Mouse (Mus musculus): ENCODE results near the gene Mast2.
A peak's percentile ranks its signal among the peaks of the same experiment; 100 is the strongest.

Gene Mast2

DNA sequence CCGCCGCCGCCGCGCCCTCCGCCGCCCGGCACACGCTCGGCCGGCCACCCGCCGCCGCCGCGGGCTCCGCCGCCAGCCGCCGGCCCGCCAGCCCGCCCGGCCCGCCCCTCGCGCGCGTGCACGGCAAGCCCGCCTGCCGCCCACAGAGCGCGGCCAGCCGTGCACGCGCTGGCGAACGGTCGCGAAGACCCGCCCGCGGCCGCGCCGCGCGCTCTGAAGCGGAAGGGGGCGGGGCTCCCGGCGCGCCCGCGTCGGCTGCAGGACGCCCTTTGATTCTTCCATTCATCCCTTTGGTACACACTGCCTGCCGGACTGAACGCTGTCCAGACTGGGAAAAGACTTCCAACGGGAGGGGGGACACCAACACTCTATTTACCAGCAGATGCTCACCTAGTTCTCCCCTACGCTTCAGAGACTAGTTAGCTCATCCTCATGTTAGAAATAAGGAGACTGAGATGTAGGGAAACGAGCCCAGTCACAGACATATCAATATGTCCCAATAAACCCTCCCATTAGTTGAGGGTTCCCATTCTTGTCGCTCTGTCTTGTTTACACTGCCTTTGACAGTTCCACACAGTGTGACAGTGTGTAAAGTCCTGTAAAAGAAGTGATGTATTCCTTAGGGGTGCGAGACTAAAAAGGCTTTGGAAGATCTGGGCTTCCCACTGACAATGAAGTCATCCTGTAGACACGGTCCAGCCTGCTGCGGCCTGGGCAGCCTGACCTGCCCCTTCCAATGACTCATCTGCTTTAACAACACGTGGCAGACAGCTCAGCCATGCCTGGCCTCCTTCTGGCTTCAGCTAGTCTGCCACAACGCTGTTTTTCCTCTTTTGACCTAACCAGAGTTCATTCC lies at the start of gene Mast2:
TSS of gene Mast2 (minus strand) at position 58 of the 856 bp plus-strand sequence.
- DNase-seq (ENCODE audit: extremely low read depth, low read depth, low spot score), result no peak

DNA sequence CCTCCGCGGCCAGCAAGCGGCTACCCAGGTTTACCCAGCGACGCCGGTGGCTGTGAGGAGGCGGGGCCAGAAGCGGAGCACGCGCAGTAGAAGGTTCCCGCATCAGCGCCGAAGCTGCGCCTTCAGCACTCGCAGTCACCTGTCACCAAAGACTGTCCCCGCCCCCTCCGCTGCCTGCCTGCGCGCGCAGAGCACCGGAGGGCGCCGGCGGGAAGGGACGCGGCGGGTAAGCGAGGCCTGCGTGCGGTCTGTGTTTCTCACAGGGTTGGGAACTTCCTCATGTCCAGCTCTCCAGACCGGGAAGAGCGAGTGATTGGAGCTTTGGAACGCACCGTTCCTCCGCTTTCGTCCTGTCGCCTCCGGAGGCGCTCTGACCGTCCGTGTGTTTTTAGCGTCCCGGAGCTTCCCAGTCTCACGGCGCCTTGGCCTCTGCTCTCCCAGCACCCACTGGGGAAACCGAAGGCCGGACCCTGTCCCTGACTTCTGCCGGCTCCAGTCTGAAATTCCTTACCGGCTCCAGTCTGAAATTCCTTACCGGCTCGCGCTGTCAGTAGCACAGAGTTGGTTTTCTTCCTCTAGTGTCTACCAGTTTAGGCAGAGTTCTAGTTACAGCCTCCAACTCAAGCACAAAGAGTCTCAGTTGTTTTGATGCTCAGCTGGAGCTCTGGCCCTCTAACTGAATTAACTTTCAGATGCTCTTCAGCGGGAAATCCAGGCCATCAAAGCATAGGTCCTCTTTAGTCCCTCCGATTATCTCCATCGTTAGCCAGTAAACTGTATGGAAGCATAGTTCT lies 43.6 kb upstream of the Mast2 start, which contains the start of gene Ipp:
TSS of gene Ipp (plus strand) at position 125 of the 794 bp plus-strand sequence.
- peak; percentile 30 for DNase-seq (ENCODE audit: extremely low read depth, low read depth, low spot score)

DNA sequence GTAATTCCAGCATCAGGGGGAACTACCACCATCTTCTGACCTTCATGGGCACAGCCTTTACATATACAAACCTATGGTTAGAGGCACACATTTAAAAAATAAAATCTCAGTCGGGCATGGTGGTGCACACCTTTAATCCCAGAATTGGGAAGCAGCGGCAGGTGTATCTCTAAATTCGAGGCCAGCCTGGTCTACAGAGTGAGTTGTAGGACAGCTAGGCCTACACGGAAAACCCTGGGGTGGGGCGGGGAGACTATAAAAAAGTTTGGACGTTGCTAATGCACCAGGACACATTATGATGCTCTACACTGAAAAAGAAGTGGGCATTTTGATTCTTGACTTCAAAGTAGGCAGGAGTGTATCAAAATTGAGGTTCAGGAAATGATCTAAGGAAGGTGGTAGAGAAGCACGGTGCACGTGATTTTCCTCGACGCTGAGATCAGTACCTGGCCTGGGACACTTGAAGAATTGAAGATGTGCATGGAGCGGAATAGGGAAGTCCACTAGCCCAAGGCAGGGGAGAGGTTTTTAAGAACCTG lies 43.0 kb upstream of the Mast2 start:
- no peak for DNase-seq (ENCODE audit: extremely low read depth, low read depth, low spot score)

DNA sequence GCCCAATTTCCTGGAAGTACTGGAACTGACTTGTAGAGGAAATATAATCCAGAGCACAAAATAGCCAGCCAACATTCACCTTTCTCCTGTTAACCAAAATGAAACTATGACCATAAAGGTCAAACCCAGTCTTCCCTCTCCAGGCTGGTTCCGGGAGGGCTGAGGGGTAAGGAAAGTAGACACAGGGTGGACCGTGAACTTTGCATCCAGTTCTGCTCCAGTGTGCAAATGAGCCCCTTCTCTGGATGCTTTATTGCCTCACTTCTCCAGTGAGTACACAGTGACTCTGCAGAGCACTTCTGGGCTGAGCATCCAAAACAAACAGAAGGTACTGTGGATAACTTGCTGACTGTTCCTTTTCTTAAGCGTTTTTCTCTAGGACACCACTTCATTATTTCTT lies 36.0 kb upstream of the Mast2 start:
- no peak for DNase-seq (ENCODE audit: extremely low read depth, low read depth, low spot score)

DNA sequence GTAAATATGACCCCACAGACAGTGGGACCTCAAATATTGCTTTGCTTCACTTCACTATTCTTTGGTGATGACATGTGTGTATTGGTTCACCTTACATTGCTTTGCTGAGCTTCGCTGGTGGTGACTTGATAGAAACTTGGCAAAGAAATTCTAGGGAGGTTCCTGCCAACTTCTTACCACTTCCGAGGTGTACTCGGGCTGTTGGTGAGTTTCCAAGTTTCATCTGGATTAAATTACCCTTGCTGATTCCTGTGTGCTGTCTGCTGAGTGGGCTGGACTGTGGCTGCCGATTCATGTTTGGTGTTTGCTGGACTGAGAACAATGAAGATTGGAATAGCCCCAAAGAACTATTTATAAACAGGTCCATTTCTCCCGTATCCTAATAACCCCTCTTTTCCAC lies 29.7 kb upstream of the Mast2 start:
- no peak for DNase-seq (ENCODE audit: extremely low read depth, low read depth, low spot score)

DNA sequence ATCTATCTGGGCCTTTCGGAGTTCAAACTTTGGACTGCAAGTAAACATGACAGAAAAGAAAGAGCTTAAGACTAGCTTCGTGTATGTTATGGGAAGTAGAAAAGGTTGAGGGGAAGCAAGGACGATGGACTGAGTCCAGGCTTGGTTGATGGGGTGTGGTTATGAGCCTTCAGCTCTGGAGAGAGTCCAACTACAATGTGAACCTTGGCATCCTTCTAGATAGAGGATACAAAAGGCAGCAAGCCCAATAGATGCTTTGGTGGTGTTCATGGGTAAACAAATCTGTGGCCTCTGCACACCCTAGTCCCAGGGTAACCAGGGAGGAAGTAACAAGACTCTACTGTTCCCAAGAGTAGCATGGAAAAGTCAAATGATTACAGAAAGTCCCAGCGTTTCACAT lies 28.5 kb upstream of the Mast2 start:
- DNase-seq (ENCODE audit: extremely low read depth, low read depth, low spot score), result no peak

DNA sequence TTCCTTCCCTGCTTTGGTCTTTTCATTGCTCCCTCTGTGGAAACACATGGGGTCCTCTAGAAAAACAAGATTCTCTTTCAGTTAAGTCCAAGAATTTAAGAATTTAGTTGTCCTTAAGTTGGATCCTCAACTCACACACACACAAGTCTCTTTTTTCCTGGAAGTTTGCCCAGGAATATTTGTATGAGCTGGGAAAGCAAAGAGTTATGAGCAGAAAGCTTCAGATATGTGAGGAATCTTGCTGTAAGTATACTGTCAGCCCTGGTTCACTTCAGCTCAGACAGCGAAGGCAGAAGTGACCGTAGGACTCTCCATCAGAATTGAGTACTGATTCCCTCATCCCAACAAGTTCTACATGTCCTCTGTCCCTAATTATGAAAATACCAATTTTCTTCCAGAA lies 27.9 kb upstream of the Mast2 start:
- DNase-seq (ENCODE audit: extremely low read depth, low read depth, low spot score), result no peak

DNA sequence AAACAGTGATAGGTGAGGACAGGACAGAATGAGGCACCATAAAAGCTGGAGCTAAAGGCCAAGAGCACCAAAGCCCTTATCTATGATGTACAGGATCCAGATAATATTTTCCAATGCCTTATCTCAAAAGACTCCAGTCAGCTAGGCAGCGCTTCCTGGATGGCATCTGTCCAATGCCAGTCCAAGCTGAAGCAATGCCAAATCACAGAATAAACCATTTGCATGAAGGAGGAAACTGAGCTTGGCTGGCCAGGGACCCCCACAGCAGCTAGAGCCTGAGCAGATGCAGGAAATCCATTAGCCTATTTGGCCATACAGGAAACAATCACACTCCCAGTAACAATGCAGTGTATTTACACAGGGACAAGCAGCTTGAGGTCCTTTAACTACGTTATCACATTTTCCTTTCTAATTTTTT lies 27.1 kb upstream of the Mast2 start:
- DNase-seq (ENCODE audit: extremely low read depth, low read depth, low spot score), result no peak

DNA sequence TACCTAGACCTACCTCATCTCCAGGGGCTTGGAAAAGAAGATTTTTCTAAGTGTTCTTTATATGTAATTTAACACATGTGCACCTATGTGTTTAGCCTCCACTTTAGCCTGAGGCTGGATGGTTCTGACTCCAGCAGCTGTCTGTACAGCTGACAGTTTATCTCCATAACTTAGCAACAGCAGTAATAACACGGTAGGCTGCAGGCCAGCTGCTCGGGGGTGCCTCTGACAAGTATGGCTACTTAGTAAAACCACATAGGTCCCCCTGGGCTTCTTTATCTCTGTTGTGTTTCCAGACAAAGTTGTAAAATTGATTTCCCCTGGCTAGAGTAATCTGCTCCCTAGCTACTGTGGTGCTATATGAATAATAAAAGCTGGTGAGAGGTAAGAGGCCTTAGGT lies 19.5 kb upstream of the Mast2 start:
- no peak for DNase-seq (ENCODE audit: extremely low read depth, low read depth, low spot score)

DNA sequence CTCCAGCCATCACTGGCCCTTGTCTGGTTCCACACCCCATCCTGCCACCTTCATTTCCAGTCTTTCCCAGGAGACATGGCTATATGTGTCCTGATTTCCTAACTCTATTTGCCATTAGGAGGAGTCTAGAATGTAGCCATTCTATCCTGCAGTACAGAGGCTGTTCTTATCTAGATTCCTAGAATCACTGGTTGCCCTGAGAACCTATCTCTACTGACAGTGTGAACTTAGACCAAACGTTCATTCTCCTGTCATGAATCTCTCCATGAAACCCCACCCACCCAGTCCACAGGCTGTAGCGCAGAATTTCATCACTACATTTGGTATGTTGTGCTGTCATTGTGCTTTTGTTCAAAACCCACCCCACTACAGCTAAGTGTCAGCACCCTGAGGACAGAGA lies 17.3 kb upstream of the Mast2 start:
- no peak for DNase-seq (ENCODE audit: extremely low read depth, low read depth, low spot score)

DNA sequence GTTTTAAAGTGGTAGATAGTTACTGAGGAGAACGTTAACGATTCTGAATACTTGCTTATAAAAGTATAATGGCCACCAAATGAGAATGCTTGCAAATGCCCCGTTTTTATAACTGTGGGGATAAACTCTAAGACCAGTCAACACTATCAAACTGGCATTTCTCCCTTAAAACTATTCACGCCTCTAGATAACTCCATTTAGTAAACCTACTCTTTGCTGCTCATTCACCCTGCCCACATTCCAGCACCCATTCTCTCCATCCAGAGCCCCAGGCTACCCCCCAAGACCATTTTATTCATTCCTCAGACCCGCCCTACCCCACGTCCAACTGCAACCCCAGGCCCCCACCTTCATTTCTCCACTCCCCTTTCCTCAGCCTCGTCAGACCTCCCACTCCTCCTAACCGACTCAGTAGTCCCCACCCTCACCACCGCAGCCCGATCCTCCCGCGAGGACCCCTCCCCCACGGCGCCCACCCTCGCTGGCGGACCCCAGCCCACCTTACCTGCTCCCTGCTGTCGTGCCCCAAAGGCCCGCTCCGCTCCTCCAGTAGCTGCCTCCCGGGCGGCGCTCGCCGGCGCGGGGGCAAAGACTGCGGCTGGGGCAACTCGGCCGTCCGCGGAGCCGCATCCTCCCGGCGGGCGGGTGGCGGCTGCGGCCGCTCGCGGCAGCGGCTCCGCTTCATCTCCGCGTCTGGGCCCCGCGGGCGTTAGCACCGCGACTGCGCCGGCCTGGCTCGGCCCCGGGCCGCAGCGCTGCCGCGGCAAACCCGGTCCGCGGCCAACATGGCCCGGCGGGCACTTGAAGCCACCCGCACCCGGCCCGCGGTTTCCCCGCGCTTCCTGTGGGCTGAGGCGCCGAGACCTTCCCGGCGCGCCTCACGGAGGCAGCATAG lies 505 bp downstream of the Mast2 start:
- no peak for DNase-seq (ENCODE audit: extremely low read depth, low read depth, low spot score)

DNA sequence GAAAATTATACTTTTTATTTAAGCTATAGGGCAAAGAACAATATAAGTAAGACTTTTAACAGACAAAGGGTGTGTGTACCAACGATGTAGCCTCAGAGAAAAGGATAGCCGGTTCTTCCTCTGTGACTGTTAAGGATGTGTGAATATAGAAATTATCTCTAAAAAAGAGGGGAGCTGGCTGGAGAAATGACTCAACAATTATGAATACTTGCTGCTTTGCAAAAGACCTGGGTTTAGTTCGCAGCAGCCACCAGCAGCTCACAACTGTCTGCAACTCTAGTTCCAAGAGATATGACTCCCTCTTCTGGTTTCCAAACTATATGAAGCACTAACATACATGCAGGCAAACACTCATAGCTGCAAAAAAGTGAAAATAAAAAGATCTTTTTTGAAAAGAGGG lies 2.0 kb downstream of the Mast2 start:
- no peak for DNase-seq (ENCODE audit: extremely low read depth, low read depth, low spot score)

DNA sequence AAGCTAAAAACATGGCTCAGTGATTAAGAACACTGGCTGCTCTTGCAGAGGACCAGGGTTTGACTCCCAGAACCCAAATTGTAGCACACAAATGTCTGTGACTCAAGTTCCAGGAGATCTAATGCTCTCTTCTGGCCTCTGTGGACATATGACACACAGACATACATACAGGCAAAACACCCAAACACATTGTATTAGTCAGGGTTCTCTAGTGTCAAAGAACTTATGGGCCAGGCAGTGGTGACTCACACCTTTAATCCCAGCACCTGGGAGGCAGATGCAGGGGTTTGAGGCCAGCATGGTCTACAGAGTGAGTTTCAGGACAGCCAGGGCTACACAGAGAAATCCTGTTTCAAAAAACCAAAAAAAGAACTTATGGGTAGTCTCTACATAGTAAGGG lies 12.4 kb downstream of the Mast2 start:
- no peak for DNase-seq (ENCODE audit: extremely low read depth, low read depth, low spot score)

DNA sequence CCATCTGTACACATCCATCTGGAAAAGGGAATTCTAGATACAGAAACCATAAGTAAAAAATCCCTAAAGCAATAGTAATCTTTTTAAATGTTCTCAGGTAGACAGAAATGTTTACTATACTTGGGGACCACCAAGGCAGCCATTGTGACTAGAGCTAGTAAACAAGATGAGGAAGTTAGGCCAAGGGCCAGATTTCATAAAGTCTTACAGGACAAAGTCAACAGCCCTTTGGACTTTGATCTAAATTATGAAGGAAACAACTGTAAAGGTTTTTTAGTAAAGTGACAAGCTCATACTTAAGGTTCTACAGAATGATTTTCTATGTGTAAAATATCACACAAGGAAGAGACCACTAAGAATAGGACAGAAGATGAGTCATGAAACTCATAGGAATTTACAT lies 14.0 kb downstream of the Mast2 start:
- no peak for DNase-seq (ENCODE audit: extremely low read depth, low read depth, low spot score)

DNA sequence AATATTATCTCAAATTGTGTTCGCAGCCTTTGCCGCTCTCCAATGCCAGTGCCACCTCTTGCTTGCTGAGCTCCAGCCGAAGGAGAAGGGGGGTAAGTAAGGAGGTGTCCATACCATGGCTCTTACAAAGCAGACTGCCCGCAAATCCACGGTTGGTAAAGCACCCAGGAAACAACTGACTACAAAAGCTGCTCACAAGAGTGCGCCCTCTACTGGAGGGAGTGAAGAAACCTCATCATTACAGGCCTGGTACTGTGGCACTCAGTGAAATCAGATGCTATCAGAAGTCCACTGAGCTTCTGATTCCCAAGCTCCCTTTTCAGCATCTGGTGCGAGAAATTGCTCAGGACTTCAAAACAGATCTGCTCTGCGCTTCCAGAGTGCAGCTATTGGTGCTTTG lies 15.3 kb downstream of the Mast2 start:
- DNase-seq (ENCODE audit: extremely low read depth, low read depth, low spot score), result no peak

DNA sequence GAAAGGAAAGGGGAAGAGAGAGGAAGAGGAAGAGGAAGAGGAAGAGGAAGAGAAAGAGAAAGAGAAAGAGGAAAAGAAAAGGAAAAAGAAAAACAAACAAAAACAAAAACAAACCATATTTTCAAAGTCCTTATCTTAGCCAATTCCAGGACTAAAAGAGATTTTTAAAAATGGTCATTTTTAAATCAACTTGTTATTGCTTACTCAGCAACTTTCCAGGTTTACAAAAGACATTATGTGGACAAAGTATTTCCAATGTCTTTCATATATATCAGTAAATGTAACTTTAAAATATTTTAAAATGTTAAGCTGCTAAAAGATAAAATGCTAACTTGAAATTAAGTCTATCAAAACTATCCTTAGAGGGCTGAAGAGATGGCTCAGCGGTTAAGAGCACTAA lies 24.6 kb downstream of the Mast2 start:
- DNase-seq (ENCODE audit: extremely low read depth, low read depth, low spot score), result no peak

DNA sequence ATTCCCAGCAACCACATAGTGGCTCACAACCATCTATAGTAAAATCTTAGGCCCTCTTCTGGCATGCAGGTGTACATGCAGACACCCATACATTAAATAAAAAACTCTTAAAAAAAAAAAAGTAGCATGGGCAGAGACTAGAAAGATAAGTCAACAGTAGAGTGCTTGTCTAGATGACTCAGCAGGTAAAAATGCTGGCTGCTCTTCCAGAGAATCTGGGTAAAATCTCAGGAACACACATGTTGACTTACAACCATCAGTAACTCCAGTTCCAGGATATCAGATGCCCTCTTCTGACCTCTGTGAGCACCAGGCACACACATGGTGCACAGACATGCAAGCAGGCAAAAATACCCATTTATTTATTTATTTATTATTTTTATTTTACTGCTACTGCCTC lies 25.4 kb downstream of the Mast2 start:
- no peak for DNase-seq (ENCODE audit: extremely low read depth, low read depth, low spot score)

DNA sequence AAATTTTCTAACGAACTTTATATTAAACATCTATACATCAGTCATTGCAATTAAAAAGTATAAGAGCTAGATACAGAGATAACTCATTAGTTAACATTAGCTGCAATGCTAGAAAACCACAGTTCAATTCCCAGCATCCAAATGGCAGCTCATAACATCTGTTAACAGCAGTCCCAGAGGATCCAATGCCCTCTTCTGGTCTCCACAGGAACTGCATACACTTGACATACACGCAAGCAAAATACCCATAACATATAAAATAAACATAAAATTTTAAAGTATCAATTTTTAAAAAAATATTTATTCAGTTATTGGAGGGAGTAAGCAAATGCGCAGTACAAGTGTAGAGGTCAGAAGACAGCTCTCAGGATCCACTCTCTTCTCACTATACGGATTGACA lies 28.4 kb downstream of the Mast2 start:
- no peak for DNase-seq (ENCODE audit: extremely low read depth, low read depth, low spot score)

DNA sequence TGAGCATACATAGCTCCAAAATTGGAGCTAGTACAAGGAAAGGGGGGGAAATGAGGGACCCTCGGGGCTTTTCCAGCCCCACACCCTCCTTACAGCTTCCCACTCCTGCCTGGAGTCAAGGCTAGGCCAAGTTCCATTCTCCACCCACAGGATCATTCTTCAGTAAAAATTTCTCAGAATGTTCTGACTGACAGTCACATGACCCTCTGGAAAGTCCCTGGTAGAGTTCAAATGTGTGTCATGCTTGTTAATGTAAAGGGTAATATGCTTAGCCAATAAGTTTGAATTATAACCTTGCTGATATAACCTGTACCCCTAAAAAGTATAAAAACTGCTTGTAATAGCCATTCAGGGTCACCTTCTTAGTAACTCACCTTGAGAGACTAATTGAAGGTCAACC lies 41.8 kb downstream of the Mast2 start:
- DNase-seq (ENCODE audit: extremely low read depth, low read depth, low spot score), result no peak

DNA sequence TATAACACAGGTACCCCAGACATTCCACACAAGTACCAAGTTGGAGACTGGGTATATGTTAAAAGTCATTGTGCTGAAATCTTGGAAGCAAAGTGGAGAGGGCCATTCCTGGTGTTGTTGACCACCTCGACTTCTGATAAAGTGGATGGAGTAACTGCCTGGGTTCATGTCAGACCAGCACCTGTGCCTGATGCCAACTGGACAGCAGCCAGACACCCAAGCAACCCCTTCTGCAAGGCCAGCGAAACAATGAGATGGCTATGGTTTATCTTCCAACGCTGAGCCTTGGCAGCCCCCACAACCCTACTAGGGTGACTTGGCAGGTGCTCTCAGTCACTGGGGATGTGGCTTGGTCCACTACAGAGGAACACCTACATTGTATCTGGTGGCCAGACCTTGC lies 42.8 kb downstream of the Mast2 start:
- no peak for DNase-seq (ENCODE audit: extremely low read depth, low read depth, low spot score)

DNA sequence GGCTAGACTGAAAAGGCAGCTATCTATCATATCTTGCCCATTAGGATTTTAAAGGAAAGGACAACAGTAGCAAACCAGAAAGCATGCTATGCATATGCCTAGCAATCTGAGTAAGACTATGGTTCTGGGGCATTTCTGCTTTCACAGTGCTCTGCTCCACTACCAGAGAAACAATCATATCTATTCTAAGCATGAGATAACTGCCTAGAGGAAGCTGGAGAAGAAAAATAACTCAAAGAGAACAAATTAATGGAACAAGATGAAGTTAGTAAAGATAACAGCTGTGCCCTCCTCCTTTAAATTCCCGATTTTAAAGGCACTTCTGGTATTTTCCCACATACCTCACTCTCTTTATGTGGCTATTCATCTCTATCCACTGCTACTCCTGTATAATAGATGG lies 51.0 kb downstream of the Mast2 start:
- no peak for DNase-seq (ENCODE audit: extremely low read depth, low read depth, low spot score)

All from fat pad, adult 2 months (tissue).